Mouse (Mus musculus) liver, postnatal 0 days (tissue): Measurements from ENCODE around the gene Hccs.

Source experiments
- CTCF ChIP-seq: sonication (generic); IDR thresholded peaks from 2 replicates; pipeline ENCODE4 v1.5.1; 2016; ENCODE audit warnings: antibody characterized with exemption, low read depth
- EP300 ChIP-seq: IDR thresholded peaks from 2 replicates; pipeline ENCODE4 v1.6.1; 2016; ENCODE audit warnings: antibody characterized with exemption, low read depth, mild to moderate bottlenecking

GRCm38 (mm10) chrX:169261034-169261433, 59.1 kb downstream of the Hccs start:
- no peak for TF ChIP-seq CTCF
- TF ChIP-seq EP300 = no peak
